Mouse (Mus musculus): ENCODE data around the gene Cfap161.
A peak's percentile ranks its signal among the peaks of the same experiment; 100 is the strongest.

Gene Cfap161

GRCm38 (mm10) chr7:83738623-83739462 is 55.8 kb downstream of the Cfap161 start:
- DNase-seq: peak in 1 of 2 experiments; percentile 20

GRCm38 (mm10) chr7:83737914-83738490 is 56.7 kb downstream of the Cfap161 start:
- no peak for DNase-seq

- DNase-seq: no peak
Measured at GRCm38 (mm10) chr7:83736341-83737115, 58.2 kb downstream of the Cfap161 start.

GRCm38 (mm10) chr7:83735108-83735781 is 59.4 kb downstream of the Cfap161 start:
- DNase-seq: no peak

GRCm38 (mm10) chr7:83734671-83735082 is 60.0 kb downstream of the Cfap161 start:
- no peak for DNase-seq

- no peak for DNase-seq
Measured at GRCm38 (mm10) chr7:83734246-83734645, 60.4 kb downstream of the Cfap161 start.

GRCm38 (mm10) chr7:83732781-83733180 is 61.9 kb downstream of the Cfap161 start:
- no peak for DNase-seq

- DNase-seq: no peak
Measured at GRCm38 (mm10) chr7:83731961-83732666, 62.6 kb downstream of the Cfap161 start.

- DNase-seq: no peak
Measured at GRCm38 (mm10) chr7:83731297-83731696, 63.4 kb downstream of the Cfap161 start.

GRCm38 (mm10) chr7:83726936-83727632 is 67.6 kb downstream of the Cfap161 start:
- DNase-seq: no peak

GRCm38 (mm10) chr7:83725801-83726200 is 68.9 kb downstream of the Cfap161 start:
- no peak for DNase-seq

GRCm38 (mm10) chr7:83724541-83724940 is 70.1 kb downstream of the Cfap161 start:
- DNase-seq: no peak
